ENCODE assay signal across 20 mouse cellular contexts in genomic region chr9:13561335-13561734, GRCm38 (mm10).
DNase-seq lines count a peak whose midpoint lies in the region; ATAC-seq and TF ChIP-seq lines count a peak whose summit lies in the region.
"Had no signal": no experiment of that assay in that cellular context is flagged by ENCODE, and none has a peak within 500 bp of the region (broad histone marks: within the 10 kb centered on the region; RNA-seq: fewer than 3 reads in every experiment).

No protein-coding gene starts in this region.

- WGBS in limb, embryonic 12.5 days: 84% methylated on average over 1 of the region's 1 CpGs
- 97% methylated on average over 1 of the region's 1 CpGs for WGBS in limb, embryonic 10.5 days
- 79% methylated on average over 1 of the region's 1 CpGs for WGBS in stomach, embryonic 14.5 days

- no peak overlapping the region for H3K9ac ChIP-seq in limb, embryonic 12.5 days (replicated peaks)
- no peak overlapping the region for H3K9ac ChIP-seq in stomach, embryonic 14.5 days (replicated peaks; ENCODE audit: low read depth, low read length)
- H3K9ac ChIP-seq: embryonic facial prominence, embryonic 12.5 days; forebrain, embryonic 13.5 days; forebrain, postnatal 0 days; hindbrain, embryonic 13.5 days had no signal

- no peaks in the 10 kb centered on the region for H3K27me3 ChIP-seq in limb, embryonic 12.5 days
- no peaks in the 10 kb centered on the region for H3K27me3 ChIP-seq in limb, embryonic 10.5 days (ENCODE audit: low read depth, poor library complexity, severe bottlenecking)
- no peaks in the 10 kb centered on the region for H3K27me3 ChIP-seq in stomach, embryonic 14.5 days (ENCODE audit: control insufficient read depth, insufficient read depth, low read length)
- H3K27me3 ChIP-seq: CH12.LX; embryonic facial prominence, embryonic 12.5 days; forebrain, embryonic 13.5 days; hindbrain, embryonic 13.5 days; Patski had no signal

- ATAC-seq in limb, embryonic 12.5 days (ENCODE audit: insufficient number of reproducible peaks, insufficient read depth, low FRiP score, low TSS enrichment, low read depth): no peak
- ATAC-seq in stomach, embryonic 14.5 days (ENCODE audit: insufficient number of reproducible peaks, insufficient read depth, low FRiP score, low read depth): no peak
- no peak for ATAC-seq in megakaryocyte, adult 5-6 weeks (ENCODE audit: poor library complexity, severe bottlenecking)
- ATAC-seq: activated CD4-positive, CD25-positive, alpha-beta regulatory T cell, adult 4 months; forebrain, embryonic 13.5 days; forebrain, postnatal 0 days; hindbrain, postnatal 0 days; Patski had no signal

- H3K4me3 ChIP-seq in limb, embryonic 12.5 days (replicated peaks): no peak overlapping the region
- H3K4me3 ChIP-seq in limb, embryonic 10.5 days: no peak overlapping the region
- H3K4me3 ChIP-seq in stomach, embryonic 14.5 days (ENCODE audit: low read depth, low read length): no peak overlapping the region
- no peak overlapping the region for H3K4me3 ChIP-seq in layer of hippocampus, adult 2 months
- H3K4me3 ChIP-seq: embryonic facial prominence, embryonic 12.5 days; forebrain, embryonic 13.5 days; hindbrain, embryonic 13.5 days had no signal

- peak overlapping the region; percentile 57 for H3K27ac ChIP-seq in limb, embryonic 12.5 days
- no peak overlapping the region for H3K27ac ChIP-seq in limb, embryonic 10.5 days
- peak overlapping the region; percentile 40; the same call in 1 of the 2 replicates for H3K27ac ChIP-seq in stomach, embryonic 14.5 days (ENCODE audit: low read length)
- no peak overlapping the region for H3K27ac ChIP-seq in layer of hippocampus, adult 2 months
- H3K27ac ChIP-seq: embryonic facial prominence, embryonic 12.5 days; forebrain, embryonic 13.5 days; hindbrain, embryonic 13.5 days; hindbrain, postnatal 0 days had no signal

- H3K4me1 ChIP-seq in limb, embryonic 12.5 days (replicated peaks): peaks cover 61% of the 10 kb centered on the region
- peaks cover 31% of the 10 kb centered on the region for H3K4me1 ChIP-seq in limb, embryonic 10.5 days
- peaks cover 22% of the 10 kb centered on the region for H3K4me1 ChIP-seq in stomach, embryonic 14.5 days (ENCODE audit: control insufficient read depth, insufficient read depth, low read length)

- H3K9me3 ChIP-seq in limb, embryonic 12.5 days: no peaks in the 10 kb centered on the region
- no peaks in the 10 kb centered on the region for H3K9me3 ChIP-seq in limb, embryonic 10.5 days (replicated peaks)
- no peaks in the 10 kb centered on the region for H3K9me3 ChIP-seq in stomach, embryonic 14.5 days (ENCODE audit: control insufficient read depth, low read depth, low read length)
- H3K9me3 ChIP-seq: embryonic facial prominence, embryonic 12.5 days; forebrain, embryonic 13.5 days; hindbrain, embryonic 13.5 days had no signal

- DNase-seq in cerebellum, adult 9-11 months: peak; percentile 45
- DNase-seq in cerebellum, adult 11-12 months: no peak
- no peak for DNase-seq in limb, embryonic 10.5 days (ENCODE audit: low spot score)
- DNase-seq in layer of hippocampus, adult 2 months (ENCODE audit: low spot score in 2 of 2): no peak
- DNase-seq: adrenal gland, adult 2 months; adrenal gland, postnatal 25 days; embryo, embryonic 11 days; forebrain, postnatal 0 days; gastrocnemius, postnatal 14 days; heart, postnatal 10 days had no signal

- no peaks in the 10 kb centered on the region for H3K36me3 ChIP-seq in limb, embryonic 12.5 days
- H3K36me3 ChIP-seq in limb, embryonic 10.5 days: no peaks in the 10 kb centered on the region
- no peaks in the 10 kb centered on the region for H3K36me3 ChIP-seq in stomach, embryonic 14.5 days (ENCODE audit: control insufficient read depth, insufficient read depth, low read length)
- H3K36me3 ChIP-seq: embryonic facial prominence, embryonic 12.5 days; hindbrain, embryonic 13.5 days had no signal

- no peak for TF ChIP-seq CTCF in layer of hippocampus, adult 2 months (conservative IDR thresholded peaks at IDR 0.05)

- no peak overlapping the region for H3K4me2 ChIP-seq in limb, embryonic 12.5 days
- no peak overlapping the region for H3K4me2 ChIP-seq in stomach, embryonic 14.5 days (replicated peaks; ENCODE audit: low read depth, low read length)
- H3K4me2 ChIP-seq: embryonic facial prominence, embryonic 12.5 days; forebrain, embryonic 13.5 days; hindbrain, embryonic 13.5 days had no signal

Comparison
In these comparisons a context has a peak if more than half of its experiments do, and no peak if none do; other contexts are left out.
1. H3K27ac ChIP-seq: peak in limb, embryonic 12.5 days (single experiment) and stomach, embryonic 14.5 days (single experiment); none in limb, embryonic 10.5 days (single experiment) and layer of hippocampus, adult 2 months (single experiment).